Mouse (Mus musculus) ES-E14 (cell line): Measurements from ENCODE around the gene Shcbp1l.

ENCODE experiments used
- CHD2 ChIP-seq: IDR thresholded peaks from 2 replicates; pipeline ENCODE4 v1.6.1; 2014; ENCODE audit warnings: mild to moderate bottlenecking, low read depth, low read length, inconsistent platforms
- HCFC1 ChIP-seq: IDR thresholded peaks from 2 replicates; pipeline ENCODE4 v1.6.1; 2012; ENCODE audit warnings: low read length, inconsistent platforms, borderline replicate concordance; ENCODE audit not compliant: insufficient read depth
- MAFK ChIP-seq: IDR thresholded peaks from 2 replicates; pipeline ENCODE4 v1.6.1; 2014; ENCODE audit warnings: mild to moderate bottlenecking, low read depth, low read length, inconsistent platforms; ENCODE audit not compliant: insufficient read depth
- ZC3H11A ChIP-seq: IDR thresholded peaks from 2 replicates; pipeline ENCODE4 v1.6.1; 2012; ENCODE audit warnings: low read depth, mild to moderate bottlenecking, inconsistent platforms, low read length, borderline replicate concordance

- no peak for TF ChIP-seq HCFC1
- TF ChIP-seq CHD2, result no peak
- no peak for TF ChIP-seq MAFK
- no peak for TF ChIP-seq ZC3H11A
Observed at GRCm38 (mm10) chr1:153378587-153378986, 46.4 kb upstream of the Shcbp1l start.
